Mouse (Mus musculus) splenic B cell, adult 2 months (primary cell): ENCODE data around the gene Colq.
"Not testable (repeated sequence)": the region's sequence is repeated elsewhere in the genome, so short reads cannot be mapped to it uniquely, and the experiment has no call there.

ENCODE experiments used
- DNase-seq: peaks from one replicate; pipeline ENCODE4 v3.0.0-alpha.2; 2011; ENCODE audit warnings: low read depth, low spot score
- H3K27me3 ChIP-seq: 2 replicates; pipeline ENCODE4 v1.6.1; 2012; ENCODE audit warnings: mild to moderate bottlenecking, low read length, moderate library complexity, mixed read lengths; ENCODE audit not compliant: control insufficient read depth, poor library complexity, insufficient read depth, severe bottlenecking
- H3K36me3 ChIP-seq: 2 replicates; pipeline ENCODE4 v1.6.1; 2012; ENCODE audit warnings: mild to moderate bottlenecking, low read length, moderate library complexity, mixed read lengths; ENCODE audit not compliant: control insufficient read depth, poor library complexity, insufficient read depth, severe bottlenecking

Colq gene

GRCm38 (mm10) chr14:31591243-31591642 lies at the start of gene Colq:
Gene Colq (minus strand): TSS chr14:31591343.
- Histone ChIP-seq H3K27me3 (no peaks in the 10 kb centered on the region), H3K36me3 (no peaks in the 10 kb centered on the region)
- no peak for DNase-seq

DNA sequence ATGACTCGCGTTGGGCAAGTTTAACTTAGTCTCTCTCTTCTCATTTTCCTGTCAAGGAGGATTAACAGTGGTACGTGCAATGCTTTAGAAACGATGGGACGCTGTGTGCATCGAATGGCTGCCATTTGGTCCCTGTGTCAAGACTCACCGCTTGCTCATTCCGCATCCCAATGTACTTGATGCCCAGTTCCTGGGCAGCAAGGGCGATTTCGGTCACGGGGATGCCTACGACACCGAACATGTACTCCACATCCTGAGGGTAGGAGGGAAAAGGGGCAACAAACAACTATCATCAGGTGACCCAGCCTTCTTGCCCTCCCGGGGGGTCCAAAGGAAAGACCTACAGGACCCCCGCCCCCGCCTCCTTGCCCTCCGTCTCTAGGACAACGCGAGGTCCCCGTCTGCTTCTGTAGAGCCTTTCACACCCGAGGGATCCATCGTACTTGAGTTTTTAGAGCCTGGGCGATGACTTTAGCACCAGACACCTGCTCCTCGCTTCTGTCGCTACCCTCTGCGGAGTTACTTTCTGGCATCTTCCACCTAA lies 49.3 kb upstream of the Colq start, which contains the start of gene Gm49387:
Gene Gm49387 (minus strand): TSS at position 533 of the 544 bp plus-strand sequence.
- DNase-seq, result peak; percentile 24
- no peaks in the 10 kb centered on the region for H3K27me3 ChIP-seq
- no peaks in the 10 kb centered on the region for H3K36me3 ChIP-seq

GRCm38 (mm10) chr14:31630677-31631076 lies 39.5 kb upstream of the Colq start:
- Histone ChIP-seq H3K27me3 (no peaks in the 10 kb centered on the region), H3K36me3 (0 out of 2 replicates have a peak, but pooled peaks cover 2% of the 10 kb centered on the region)
- no peak for DNase-seq

GRCm38 (mm10) chr14:31622748-31623147 lies 31.6 kb upstream of the Colq start:
- no peak for DNase-seq
- H3K27me3 ChIP-seq, result no peaks in the 10 kb centered on the region
- H3K36me3 ChIP-seq, result peaks cover 2% of the 10 kb centered on the region; the same call in 1 of the 2 replicates

- DNase-seq, result no peak
- Histone ChIP-seq H3K36me3 (no peaks in the 10 kb centered on the region; the same call in 1 of the 2 replicates), H3K27me3 (no peaks in the 10 kb centered on the region)
Observed at GRCm38 (mm10) chr14:31620591-31621223, 29.6 kb upstream of the Colq start.

DNA sequence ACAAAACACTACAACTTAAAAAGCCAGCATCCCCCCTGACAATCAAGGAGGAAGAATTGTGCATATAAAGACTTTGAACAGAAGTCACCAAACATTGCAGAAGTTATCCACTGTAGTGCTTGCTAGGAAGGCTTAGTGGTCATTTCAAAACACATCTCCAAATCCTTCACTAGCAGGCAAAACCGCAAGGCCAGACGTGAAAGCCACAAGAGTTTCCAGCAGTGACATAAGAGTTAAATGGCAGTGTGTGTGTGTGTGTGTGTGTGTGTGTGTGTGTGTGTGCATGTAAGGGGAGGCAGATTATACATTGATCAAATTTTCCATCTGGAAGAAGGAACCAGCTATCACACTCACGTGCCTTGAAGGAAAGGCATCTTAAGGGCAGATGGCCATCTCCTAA lies 26.9 kb upstream of the Colq start:
- H3K27me3 ChIP-seq, result no peaks in the 10 kb centered on the region
- no peak for DNase-seq

GRCm38 (mm10) chr14:31617204-31617603 lies 26.1 kb upstream of the Colq start:
- Histone ChIP-seq H3K27me3 (no peaks in the 10 kb centered on the region), H3K36me3 (no peaks in the 10 kb centered on the region; the same call in 1 of the 2 replicates)
- no peak for DNase-seq

More for the DNA sequence above, 26.9 kb upstream of the Colq start:
- no peaks in the 10 kb centered on the region; the same call in 1 of the 2 replicates for H3K36me3 ChIP-seq

DNA sequence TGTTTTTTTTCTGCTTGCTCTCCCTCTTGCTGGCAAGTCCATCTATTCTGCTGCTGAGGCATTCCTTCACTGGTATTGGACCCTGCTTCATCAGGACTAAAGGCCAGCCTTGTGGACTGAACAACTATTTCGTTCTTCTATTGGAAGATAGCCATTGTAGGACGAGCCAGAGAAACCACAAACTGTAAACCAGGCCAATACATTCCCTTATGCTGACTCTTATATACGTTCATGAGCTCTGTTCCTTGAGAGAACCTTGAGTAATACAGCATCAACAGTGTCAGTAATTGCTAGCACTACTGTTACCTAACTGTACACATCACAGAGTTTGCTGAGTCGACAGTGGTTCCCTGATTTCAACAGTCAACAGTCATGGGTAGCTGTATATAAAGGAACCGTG lies 22.5 kb upstream of the Colq start:
- no peaks in the 10 kb centered on the region for H3K36me3 ChIP-seq
- no peaks in the 10 kb centered on the region for H3K27me3 ChIP-seq
- DNase-seq, result no peak

- Histone ChIP-seq H3K27me3 (no peaks in the 10 kb centered on the region), H3K36me3 (no peaks in the 10 kb centered on the region)
- peak; percentile 11 for DNase-seq
Observed at GRCm38 (mm10) chr14:31611986-31612385, 20.8 kb upstream of the Colq start.

DNA sequence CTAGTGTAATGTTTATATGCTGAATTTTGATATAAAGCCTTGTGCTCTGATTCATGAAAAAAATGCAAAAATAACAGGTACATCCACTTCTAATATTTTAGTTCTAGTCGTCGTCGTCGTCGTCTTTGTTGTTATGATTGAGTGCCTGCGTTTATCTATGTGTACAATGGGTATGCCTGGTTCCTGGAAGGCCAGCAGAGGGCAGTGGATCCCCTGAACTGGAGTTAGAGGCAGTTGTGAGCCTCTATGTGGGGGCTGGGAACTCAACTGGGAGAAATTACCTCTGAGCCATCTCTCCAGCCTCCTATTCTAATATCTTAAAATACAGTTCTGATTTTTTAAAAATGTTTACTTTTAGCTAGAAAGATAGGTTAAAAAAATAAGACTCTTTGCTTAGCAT lies 14.4 kb upstream of the Colq start:
- H3K27me3 ChIP-seq, result no peaks in the 10 kb centered on the region
- H3K36me3 ChIP-seq, result no peaks in the 10 kb centered on the region
- DNase-seq, result peak; percentile 18

- no peaks in the 10 kb centered on the region for H3K27me3 ChIP-seq
- H3K36me3 ChIP-seq, result no peaks in the 10 kb centered on the region
- peak; percentile 33 for DNase-seq
Observed at GRCm38 (mm10) chr14:31604916-31605315, 13.8 kb upstream of the Colq start.

DNA sequence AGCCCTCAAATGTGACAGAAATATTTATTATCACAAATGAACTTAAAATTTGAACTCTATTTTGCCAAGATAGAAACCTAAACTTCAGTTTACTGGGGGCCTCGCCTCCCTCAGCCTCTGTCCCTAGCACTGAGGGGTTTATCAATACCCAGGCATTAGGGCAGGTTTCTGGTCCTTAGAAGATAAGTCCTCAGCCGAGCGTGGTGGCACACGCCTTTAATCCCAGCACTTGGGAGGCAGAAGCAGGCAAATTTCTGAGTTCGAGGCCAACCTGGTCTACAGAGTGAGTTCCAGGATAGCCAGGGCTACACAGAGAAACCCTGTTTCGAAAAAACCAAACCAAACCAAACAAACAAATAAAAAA lies 11.5 kb upstream of the Colq start:
- not testable (repeated sequence) for H3K36me3 ChIP-seq, DNase-seq, H3K27me3 ChIP-seq

DNA sequence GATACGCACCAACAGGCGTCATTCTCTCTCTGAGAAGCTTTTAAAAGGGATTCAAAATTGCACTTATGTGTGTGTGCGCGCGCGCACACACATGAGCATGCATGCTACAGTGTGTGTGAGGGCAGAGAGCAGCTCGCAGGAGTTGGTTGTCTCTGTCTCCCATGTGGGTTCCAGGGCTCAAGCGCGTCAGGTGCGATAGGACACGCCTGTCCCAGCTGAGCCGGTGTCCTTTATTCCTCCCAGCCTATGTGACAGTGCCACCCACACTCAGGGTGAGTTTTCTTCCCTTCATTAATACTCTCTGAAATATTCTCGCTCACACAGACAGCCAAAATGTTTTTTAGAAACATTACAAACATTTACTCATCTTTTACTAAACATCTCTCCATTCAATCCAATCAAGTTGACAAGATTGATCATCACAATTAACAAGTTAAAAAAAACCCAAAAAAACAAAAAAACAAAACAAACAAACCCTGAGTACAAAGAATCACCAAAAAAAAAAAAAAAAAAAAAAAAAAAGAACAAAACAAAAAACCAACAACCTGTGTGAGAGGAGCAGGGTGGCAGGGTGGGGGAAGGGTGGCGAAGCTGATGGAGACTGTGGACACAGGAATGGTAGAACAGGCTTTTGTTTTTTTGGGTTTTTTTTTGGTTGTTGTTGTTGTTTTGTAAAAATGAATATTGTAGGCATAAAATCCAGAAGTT lies 10.9 kb upstream of the Colq start:
- Histone ChIP-seq H3K36me3 (no peaks in the 10 kb centered on the region), H3K27me3 (no peaks in the 10 kb centered on the region)
- DNase-seq, result no peak

DNA sequence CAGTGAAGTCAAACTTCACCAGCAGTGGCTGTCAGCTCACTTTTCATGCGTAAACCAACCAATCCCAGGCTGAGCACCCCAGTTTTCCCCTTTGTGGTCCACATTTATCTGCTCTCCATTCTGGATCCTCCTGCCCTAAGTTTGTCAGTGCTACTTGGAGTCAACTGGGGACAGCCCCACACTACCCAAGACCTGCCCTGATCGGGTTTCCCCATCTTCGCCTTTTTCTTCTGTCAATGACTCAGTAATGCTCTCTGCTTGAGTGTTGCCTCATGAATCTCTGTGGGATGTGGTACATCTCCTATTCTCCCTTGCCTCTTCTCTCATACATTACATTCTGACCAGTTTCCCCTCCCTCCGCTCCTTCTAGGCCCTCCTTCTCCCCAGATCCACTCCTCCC lies 6.3 kb upstream of the Colq start:
- DNase-seq, result no peak
- Histone ChIP-seq H3K27me3 (no peaks in the 10 kb centered on the region), H3K36me3 (no peaks in the 10 kb centered on the region)

GRCm38 (mm10) chr14:31596408-31596807 lies 5.3 kb upstream of the Colq start:
- no peaks in the 10 kb centered on the region for H3K36me3 ChIP-seq
- H3K27me3 ChIP-seq, result no peaks in the 10 kb centered on the region
- DNase-seq, result peak; percentile 42
